ENCODE assay signal across 14 mouse cellular contexts in the genomic region with DNA sequence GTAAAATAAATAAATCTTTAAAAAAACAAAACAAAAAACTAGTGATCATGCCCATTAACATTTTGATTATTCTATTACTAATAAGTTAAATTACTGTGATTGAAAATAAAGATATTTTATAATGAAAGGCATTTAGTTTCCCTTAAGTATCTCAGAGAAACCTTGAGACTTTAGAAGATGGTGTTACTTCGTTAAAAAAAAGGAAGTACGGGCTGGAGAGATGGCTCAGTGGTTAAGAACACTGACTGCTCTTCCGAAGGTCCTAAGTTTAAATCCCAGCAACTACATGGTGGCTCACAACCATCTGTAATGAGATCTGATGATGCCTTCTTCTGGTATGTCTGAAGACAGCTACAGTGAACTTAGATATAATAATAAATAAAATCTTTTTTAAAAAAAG.
"Had no signal": no experiment of that assay in that cellular context is flagged by ENCODE, and none has a peak within 500 bp of the region (broad histone marks: within the 10 kb centered on the region; RNA-seq: fewer than 3 reads in every experiment).

No protein-coding gene starts in this region.

- H3K9me3 ChIP-seq: neural tube, embryonic 13.5 days; neural tube, embryonic 15.5 days; stomach, embryonic 15.5 days had no signal

- H3K36me3 ChIP-seq: neural tube, embryonic 13.5 days; neural tube, embryonic 15.5 days; stomach, embryonic 15.5 days had no signal

- DNase-seq: retina, postnatal 1 day; right cerebral cortex, adult 18-20 months; right cerebral cortex, postnatal 14 days; right cerebral cortex, postnatal 25 days; right cerebral cortex, postnatal 4 days; spleen, adult 18-20 months; thymus, adult 18-20 months; thymus, postnatal 25 days; thymus, postnatal 36 days; thymus, postnatal 4 days had no signal

- H3K9ac ChIP-seq: neural tube, embryonic 13.5 days; neural tube, embryonic 15.5 days; stomach, embryonic 15.5 days had no signal

- H3K27me3 ChIP-seq: neural tube, embryonic 13.5 days; neural tube, embryonic 15.5 days; stomach, embryonic 15.5 days had no signal

- H3K27ac ChIP-seq: neural tube, embryonic 15.5 days; stomach, embryonic 15.5 days; stomach, postnatal 0 days had no signal

- H3K4me3 ChIP-seq: neural tube, embryonic 13.5 days; neural tube, embryonic 15.5 days; stomach, embryonic 15.5 days had no signal
